Mouse (Mus musculus): ENCODE results near the gene Psma5.

Gene Psma5

GRCm38 (mm10) chr3:108282401-108283240, 25.9 kb downstream of the Psma5 start:
- DNase-seq (ENCODE audit: low read depth), result peak; percentile 62

- DNase-seq (ENCODE audit: low read depth), result no peak
Observed at GRCm38 (mm10) chr3:108283241-108283561, 26.5 kb downstream of the Psma5 start.

- DNase-seq (ENCODE audit: low read depth), result peak; percentile 62
Observed at GRCm38 (mm10) chr3:108283781-108284601, 27.3 kb downstream of the Psma5 start, which contains the start of gene Sort1. Sort1 (plus strand) TSS chr3:108284082.

GRCm38 (mm10) chr3:108285078-108285711, 28.5 kb downstream of the Psma5 start:
- no peak for DNase-seq (ENCODE audit: low read depth)

GRCm38 (mm10) chr3:108286671-108287439, 30.1 kb downstream of the Psma5 start:
- no peak for DNase-seq (ENCODE audit: low read depth)

- no peak for DNase-seq (ENCODE audit: low read depth)
Observed at GRCm38 (mm10) chr3:108287811-108288805, 31.4 kb downstream of the Psma5 start.

GRCm38 (mm10) chr3:108289311-108290130, 32.8 kb downstream of the Psma5 start:
- DNase-seq (ENCODE audit: low read depth), result no peak

- no peak for DNase-seq (ENCODE audit: low read depth)
Observed at GRCm38 (mm10) chr3:108291036-108291799, 34.5 kb downstream of the Psma5 start.

- DNase-seq (ENCODE audit: low read depth), result no peak
Observed at GRCm38 (mm10) chr3:108294398-108294797, 37.7 kb downstream of the Psma5 start.

GRCm38 (mm10) chr3:108295379-108296219, 38.9 kb downstream of the Psma5 start:
- no peak for DNase-seq (ENCODE audit: low read depth)

- DNase-seq (ENCODE audit: low read depth), result peak; percentile 61
Observed at GRCm38 (mm10) chr3:108296220-108297049, 39.7 kb downstream of the Psma5 start.

- DNase-seq (ENCODE audit: low read depth), result no peak
Observed at GRCm38 (mm10) chr3:108297050-108297419, 40.3 kb downstream of the Psma5 start.

- no peak for DNase-seq (ENCODE audit: low read depth)
Observed at GRCm38 (mm10) chr3:108297603-108298553, 41.2 kb downstream of the Psma5 start.

GRCm38 (mm10) chr3:108300455-108301030, 43.8 kb downstream of the Psma5 start:
- DNase-seq (ENCODE audit: low read depth), result no peak

GRCm38 (mm10) chr3:108303683-108304082, 47.0 kb downstream of the Psma5 start:
- DNase-seq (ENCODE audit: low read depth), result no peak

- DNase-seq (ENCODE audit: low read depth), result no peak
Observed at GRCm38 (mm10) chr3:108304747-108305146, 48.0 kb downstream of the Psma5 start.

Data from c-Kit-positive CD71-positive TER-119-negative erythroid progenitor cells, embryonic 14.5 days (primary cell).